Mouse (Mus musculus): ENCODE measurements at regions not wholly inside any gene's neighbourhood (a gene's known extent, or its start where the extent isn't known, plus 50 kb on each side); places are given as distances from the start of the nearest gene placed in this dataset.

DNA sequence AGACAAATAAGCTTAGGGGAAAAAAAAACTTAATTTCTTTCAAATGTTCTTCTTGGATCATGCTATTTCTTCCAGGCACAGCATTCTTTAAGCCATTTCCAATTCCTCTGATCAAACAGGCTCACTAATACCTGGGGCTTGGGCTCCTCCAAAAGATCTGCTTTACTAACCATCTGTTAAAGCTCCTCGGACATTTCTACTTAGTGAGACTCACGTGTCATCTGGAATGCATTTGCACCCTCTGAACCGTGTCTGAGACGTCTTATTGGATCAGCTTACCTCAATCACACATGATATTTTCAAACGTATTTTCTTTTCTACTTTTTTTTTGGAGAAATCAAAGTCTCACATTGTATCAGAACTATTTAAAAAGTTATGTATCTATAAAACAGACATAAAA, 132.4 kb downstream of the Npr3 start:
- in situ Hi-C loops (cut with MboI; ENCODE audit: unreplicated experiment in 2 of 2) = no loop called here

DNA sequence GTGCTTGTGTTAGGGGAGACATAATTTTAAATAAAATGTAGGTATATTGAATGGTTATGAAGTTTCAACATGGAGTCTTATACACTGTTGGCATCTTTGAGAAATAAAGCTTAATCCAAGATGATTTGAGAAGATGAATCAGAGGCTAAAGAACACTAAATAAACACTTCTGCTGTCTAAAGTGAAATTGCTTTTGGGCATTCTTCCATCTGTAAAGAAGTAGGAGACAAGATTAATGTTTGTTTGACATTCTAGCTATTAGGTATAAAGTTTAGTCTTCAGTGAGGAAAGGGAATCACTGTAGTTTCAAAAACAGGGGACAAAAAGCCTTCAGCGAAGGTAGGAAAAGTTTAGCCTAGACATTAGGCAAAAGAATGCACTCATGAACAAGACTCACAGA, 136.5 kb downstream of the Npr3 start:
- in situ Hi-C loops (cut with MboI; ENCODE audit: unreplicated experiment in 2 of 2) = no loop called here

DNA sequence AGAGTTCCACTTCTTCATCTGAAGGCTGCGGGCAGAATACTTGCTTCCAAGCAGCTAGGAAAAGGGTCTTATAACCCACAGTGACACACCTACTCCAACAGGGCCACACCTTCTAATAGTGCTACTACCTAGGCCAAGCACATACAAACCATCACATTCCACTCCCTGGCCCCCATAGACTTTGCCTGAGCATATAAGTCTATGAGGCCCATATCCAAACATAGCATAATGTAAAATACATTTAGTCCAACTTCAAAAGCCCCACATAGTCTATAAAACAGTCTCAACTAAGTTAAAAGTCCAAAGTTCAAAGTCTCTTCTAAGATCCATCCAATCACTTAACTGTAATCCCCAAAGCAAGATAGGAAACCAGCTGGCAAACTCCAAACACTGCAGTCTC, 149.1 kb downstream of the Npr3 start:
- in situ Hi-C loops (cut with MboI; ENCODE audit: unreplicated experiment in 2 of 2) = no loop called here

DNA sequence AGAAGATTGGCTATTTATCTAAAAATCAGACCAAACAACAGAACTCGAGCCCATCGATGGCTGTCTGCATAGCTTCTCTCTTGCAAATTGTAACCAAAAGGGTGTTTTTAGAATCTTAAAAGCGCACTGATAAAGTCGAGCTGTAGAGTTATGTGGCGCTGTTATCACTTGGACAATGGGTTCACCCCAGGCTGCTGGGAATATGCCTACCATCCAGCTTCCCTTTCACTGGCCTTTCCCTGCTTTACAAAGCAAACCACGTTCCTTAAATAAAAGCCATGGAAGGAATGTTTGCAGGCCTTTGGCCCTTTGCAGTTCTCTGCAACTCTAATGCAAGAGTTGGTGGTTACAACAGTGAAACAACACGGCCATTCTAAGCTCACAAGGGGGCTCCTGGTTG, 150.3 kb downstream of the Npr3 start:
- in situ Hi-C loops (cut with MboI; ENCODE audit: unreplicated experiment in 2 of 2) = no loop called here

GRCm38 (mm10) chr15:11753216-11753615, 153.9 kb downstream of the Npr3 start:
- in situ Hi-C loops (cut with MboI; ENCODE audit: unreplicated experiment in 2 of 2) = no loop called here

DNA sequence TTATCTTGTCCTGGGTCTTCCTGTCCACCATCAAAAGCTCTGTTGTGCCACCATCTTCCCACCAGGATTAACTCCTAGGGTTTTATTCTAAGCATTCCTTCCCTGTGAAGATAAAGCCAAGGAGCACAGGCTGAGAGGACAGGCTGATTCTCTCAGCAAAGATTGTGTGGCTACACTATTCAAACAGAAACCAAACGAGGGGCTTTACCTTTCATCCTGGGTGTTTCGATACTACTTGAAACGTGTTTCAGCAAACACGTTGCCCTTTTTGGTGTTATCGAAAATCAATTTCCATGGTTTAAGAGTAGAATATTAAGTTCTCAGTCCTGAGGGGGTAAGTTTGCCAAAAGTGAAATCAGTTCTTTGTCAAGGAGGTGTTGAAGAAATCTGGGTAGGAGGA, 156.2 kb downstream of the Npr3 start:
- in situ Hi-C loops (cut with MboI; ENCODE audit: unreplicated experiment in 2 of 2) = no loop called here

GRCm38 (mm10) chr15:11749509-11749908, 157.6 kb downstream of the Npr3 start:
- in situ Hi-C loops (cut with MboI; ENCODE audit: unreplicated experiment in 2 of 2) = no loop called here

GRCm38 (mm10) chr15:11748306-11748705, 158.8 kb downstream of the Npr3 start:
- in situ Hi-C loops (cut with MboI; ENCODE audit: unreplicated experiment in 2 of 2) = no loop called here

- in situ Hi-C loops (cut with MboI; ENCODE audit: unreplicated experiment in 2 of 2) = no loop called here
These were observed 160.3 kb downstream of the Npr3 start for GRCm38 (mm10) chr15:11746754-11747153.

- in situ Hi-C loops (cut with MboI; ENCODE audit: unreplicated experiment in 2 of 2) = no loop called here
These were observed 161.3 kb downstream of the Npr3 start for GRCm38 (mm10) chr15:11745629-11746372.

GRCm38 (mm10) chr15:11744903-11745302, 162.2 kb downstream of the Npr3 start:
- in situ Hi-C loops (cut with MboI; ENCODE audit: unreplicated experiment in 2 of 2) = no loop called here

GRCm38 (mm10) chr15:11744296-11744695, 162.8 kb downstream of the Npr3 start:
- in situ Hi-C loops (cut with MboI; ENCODE audit: unreplicated experiment in 2 of 2) = no loop called here

- in situ Hi-C loops (cut with MboI; ENCODE audit: unreplicated experiment in 2 of 2) = no loop called here
These were observed 164.3 kb downstream of the Npr3 start for GRCm38 (mm10) chr15:11742820-11743219.

DNA sequence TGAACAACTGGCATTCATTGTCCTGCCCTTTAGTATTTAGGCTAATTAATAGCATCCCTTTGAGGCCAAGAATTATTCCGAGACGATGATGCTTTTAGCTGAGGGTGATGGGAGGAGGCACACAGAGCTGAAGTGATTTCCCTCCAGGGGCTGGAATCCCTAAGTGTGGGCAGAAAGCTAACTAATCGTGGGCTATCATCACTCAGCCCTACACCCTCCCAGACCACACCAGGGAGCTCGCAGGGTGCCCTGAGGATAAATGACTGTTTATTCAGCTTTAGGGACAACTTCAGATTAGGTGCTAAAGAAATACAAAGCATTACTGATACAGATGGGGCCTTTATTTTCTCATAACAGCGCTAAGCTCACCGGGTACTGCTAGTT, 164.7 kb downstream of the Npr3 start:
- in situ Hi-C loops (cut with MboI; ENCODE audit: unreplicated experiment in 2 of 2) = no loop called here

- in situ Hi-C loops (cut with MboI; ENCODE audit: unreplicated experiment in 2 of 2) = no loop called here
These were observed 165.3 kb downstream of the Npr3 start for GRCm38 (mm10) chr15:11741598-11742345.

- in situ Hi-C loops (cut with MboI; ENCODE audit: unreplicated experiment in 2 of 2) = no loop called here
These were observed 169.6 kb downstream of the Npr3 start for GRCm38 (mm10) chr15:11737436-11738000.

DNA sequence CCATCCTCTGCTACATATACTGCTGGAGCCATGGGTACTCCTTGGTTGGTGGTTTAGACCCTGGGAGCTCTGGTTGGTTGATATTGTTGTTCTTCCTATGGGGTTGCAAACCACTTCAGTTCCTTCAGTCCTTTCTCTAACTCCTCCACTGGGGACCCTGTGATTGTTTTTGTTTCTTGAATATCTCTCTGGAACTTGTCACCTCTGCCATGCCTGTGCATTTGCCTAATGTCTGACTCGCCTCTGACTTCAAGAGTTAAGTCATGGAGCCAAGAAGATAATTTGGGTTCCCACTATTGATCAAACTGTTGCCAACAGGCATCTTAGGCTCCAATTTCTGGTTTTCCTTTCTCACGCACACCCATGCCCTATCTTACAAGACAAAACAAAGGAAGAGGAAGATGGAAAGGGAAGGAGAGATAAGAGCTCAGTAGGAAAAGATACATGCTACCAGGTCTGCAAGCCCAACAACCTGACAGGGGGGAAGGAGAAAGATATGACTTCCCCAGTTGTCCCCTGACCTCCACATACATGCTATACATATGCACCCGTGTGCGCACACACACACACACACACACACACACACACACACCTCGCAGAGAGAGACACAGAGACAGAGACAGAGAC, 172.3 kb downstream of the Npr3 start:
- in situ Hi-C loops (cut with MboI; ENCODE audit: unreplicated experiment in 2 of 2) = no loop called here

DNA sequence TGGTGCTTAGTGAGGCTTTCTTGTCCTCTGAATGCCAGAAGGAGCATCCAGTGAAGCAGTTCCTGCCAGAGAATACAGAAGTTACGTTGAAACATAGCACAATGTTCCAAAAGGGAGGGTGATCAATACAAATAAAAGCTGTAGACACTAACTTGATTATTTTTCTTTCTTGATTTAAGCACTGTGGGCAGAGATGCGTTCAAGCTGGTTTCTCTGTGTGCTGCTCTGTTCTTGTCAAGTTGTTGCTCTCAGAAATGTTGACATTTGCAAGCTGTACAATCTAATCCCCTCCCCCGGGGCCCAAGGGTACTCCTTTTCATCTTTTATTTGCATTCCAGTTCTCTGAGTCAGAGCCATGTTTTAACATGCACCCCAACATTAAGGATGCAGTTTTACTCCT, 177.7 kb downstream of the Npr3 start:
- in situ Hi-C loops (cut with MboI; ENCODE audit: unreplicated experiment in 2 of 2) = no loop called here

DNA sequence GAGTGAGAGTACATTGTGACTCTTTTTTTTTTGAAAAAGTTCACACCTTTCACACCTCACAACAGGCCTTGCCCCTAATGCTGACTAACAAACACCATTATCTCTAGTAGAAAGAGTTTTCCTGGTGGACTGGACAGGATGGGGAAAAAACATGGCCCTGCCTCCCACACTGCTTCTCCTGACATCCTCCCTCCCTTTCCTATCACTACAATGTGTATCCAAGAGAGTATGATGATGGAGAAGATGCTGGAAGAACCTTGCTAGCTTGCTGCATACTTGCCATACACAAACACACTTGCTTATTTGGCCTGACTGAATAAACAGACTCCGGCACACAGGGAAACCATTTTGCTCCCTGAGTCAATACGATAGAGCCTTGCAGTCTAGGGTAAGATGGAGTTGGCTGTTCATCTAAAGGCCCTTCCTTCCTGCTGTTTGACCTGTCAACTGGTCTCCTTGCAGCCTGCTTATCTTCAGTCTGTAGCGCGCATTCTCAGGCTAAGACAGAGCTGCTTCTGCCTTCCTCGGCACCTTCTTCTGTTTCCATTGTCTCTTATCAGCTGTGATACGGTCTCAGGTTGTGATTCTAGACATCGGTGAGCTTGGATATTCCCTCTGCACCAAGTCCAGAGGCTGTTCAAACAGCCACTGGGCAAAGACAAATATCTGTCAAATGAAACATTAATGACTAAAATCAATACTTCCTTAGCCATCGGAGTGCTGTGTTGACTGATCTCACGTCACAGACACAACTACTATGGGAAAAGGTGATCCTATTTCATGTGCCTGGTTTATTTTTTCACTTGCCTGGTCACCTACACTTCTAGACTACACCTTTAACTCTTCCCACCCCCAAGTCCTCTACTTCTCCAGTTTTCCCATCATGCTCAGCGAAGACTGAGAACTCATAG, 181.2 kb downstream of the Npr3 start:
- in situ Hi-C loops (cut with MboI; ENCODE audit: unreplicated experiment in 2 of 2) = no loop called here

GRCm38 (mm10) chr15:11720645-11721044, 186.4 kb downstream of the Npr3 start:
- in situ Hi-C loops (cut with MboI; ENCODE audit: unreplicated experiment in 2 of 2) = loop anchor here in 1 of 2 experiments (25.0 kb wide), 1 partner anchor 367 kb away; no protein-coding TSS in a partner anchor

Data from v-Abl transformed pro-B cells (cell line).